Mouse (Mus musculus): ENCODE measurements around the gene Cavin1. TPM values are rescaled to one million over a fixed set of nuclear protein-coding genes. Genes with fewer than 3 reads are reported as not detected.

The Cavin1 gene
- total and polyA plus RNA-seq, 3 experiments = 3.4 to 9.0 TPM; not detected in 1

GRCm38 (mm10) chr11:101009888-101010784 is 39.4 kb upstream of the Cavin1 start (continued):
- TF ChIP-seq HCFC1 (IDR thresholded peaks at IDR 0.05; ENCODE audit: low read depth, low read length) (peak; percentile 60), CTCF (IDR thresholded peaks at IDR 0.05 in 2 of 3, conservative IDR thresholded peaks at IDR 0.05 in 1 of 3; ENCODE audit: control insufficient read depth in 1 of 3, insufficient read depth in 1 of 3, low read depth in 2 of 3, low read length in 3 of 3, poor library complexity in 1 of 3, severe bottlenecking in 1 of 3) (no peak; a peak in 1 of 6 replicates), GATA1 (IDR thresholded peaks at IDR 0.05; ENCODE audit: low read depth, low read length) (peak; percentile 89), TAL1 (IDR thresholded peaks at IDR 0.05; ENCODE audit: low read length) (peak; percentile 80), TBP (IDR thresholded peaks at IDR 0.05; ENCODE audit: low read depth, low read length) (peak; percentile 39; the same call in 1 of the 2 replicates)

GRCm38 (mm10) chr11:101009046-101009887 is 38.6 kb upstream of the Cavin1 start, which contains the start of gene Atp6v0a1:
Gene Atp6v0a1 (plus strand): TSS chr11:101009452.
- Histone ChIP-seq H3K4me3 (ENCODE audit: control insufficient read depth in 1 of 2, insufficient read depth in 1 of 2, low read depth in 2 of 2, low read length in 2 of 2) (peak within 1 kb of the TSS; percentile 76 to 78), H3K9me3 (replicated peaks; ENCODE audit: insufficient read depth, low read length) (no peaks in the 10 kb centered on the region), H3K27ac (ENCODE audit: control insufficient read depth, low read depth, low read length) (peak within 1 kb of the TSS; percentile 83), H3K4me1 (ENCODE audit: control insufficient read depth in 1 of 2, insufficient read depth in 2 of 2, low read length in 2 of 2) (peaks cover 11 to 12% of the 10 kb centered on the region in 2 experiments), H3K27me3 (ENCODE audit: control insufficient read depth in 1 of 2, insufficient read depth in 2 of 2, low read length in 2 of 2) (peaks cover 2 to 7% of the 10 kb centered on the region in 2 experiments; a peak in 3 of 4 replicates), H3K9ac (ENCODE audit: control insufficient read depth, low read depth, low read length, poor library complexity, severe bottlenecking) (peak within 1 kb of the TSS; percentile 73), H3K36me3 (ENCODE audit: control insufficient read depth in 1 of 2, insufficient read depth in 2 of 2, low read length in 2 of 2) (peaks cover 0 to 30% of the 10 kb centered on the region in 2 experiments; a peak in 2 of 4 replicates), H3K79me2 (ENCODE audit: control insufficient read depth, insufficient read depth, low read length, poor library complexity) (peaks cover 2% of the 10 kb centered on the region; the same call in 1 of the 2 replicates)
- peak; percentile 99 for DNase-seq (ENCODE audit: low read depth, low spot score)
- no peak for TF ChIP-seq MAFK (IDR thresholded peaks at IDR 0.05; ENCODE audit: borderline replicate concordance, low read depth, low read length)
- no peak for TF ChIP-seq CHD2 (IDR thresholded peaks at IDR 0.05; ENCODE audit: low read length)
- peak; percentile 47; the same call in 1 of the 2 replicates for TF ChIP-seq ZMIZ1 (IDR thresholded peaks at IDR 0.05; ENCODE audit: low read depth, low read length)
- peak; percentile 90 for TF ChIP-seq HCFC1 (IDR thresholded peaks at IDR 0.05; ENCODE audit: low read depth, low read length)
- TF ChIP-seq RCOR1 (IDR thresholded peaks at IDR 0.05; ENCODE audit: low read depth, low read length) = peak; percentile 24; the same call in 1 of the 2 replicates
- no peak for TF ChIP-seq MEF2A (IDR thresholded peaks at IDR 0.05; ENCODE audit: extremely low read depth, insufficient replicate concordance, low read depth, low read length, poor library complexity, severe bottlenecking)
- peak; percentile 75 for TF ChIP-seq SIN3A (IDR thresholded peaks at IDR 0.05; ENCODE audit: low read length)
- TF ChIP-seq USF2 (IDR thresholded peaks at IDR 0.05; ENCODE audit: borderline replicate concordance in 1 of 2, insufficient read depth in 1 of 2, low read depth in 1 of 2, low read length in 2 of 2) = no peak
- peak; percentile 38; the same call in 1 of the 2 replicates for TF ChIP-seq GATA1 (IDR thresholded peaks at IDR 0.05; ENCODE audit: low read depth, low read length)
- TF ChIP-seq JUND (IDR thresholded peaks at IDR 0.05; ENCODE audit: low read depth, low read length) = no peak
- TF ChIP-seq POLR2AphosphoS5 (IDR thresholded peaks at IDR 0.05; ENCODE audit: borderline replicate concordance, low read depth, low read length) = no peak
- no peak for TF ChIP-seq MAX (IDR thresholded peaks at IDR 0.05; ENCODE audit: low read length)
- peak; percentile 77 for TF ChIP-seq NELFE (IDR thresholded peaks at IDR 0.05; ENCODE audit: low read depth, low read length)
- TF ChIP-seq TBP (IDR thresholded peaks at IDR 0.05; ENCODE audit: low read depth, low read length) = peak; percentile 89
- 0 out of 2 replicates have a peak, but pooled peaks have one; percentile 81 for TF ChIP-seq CHD1 (IDR thresholded peaks at IDR 0.05; ENCODE audit: low read depth, low read length)
- peak; percentile 52; the same call in 1 of the 2 replicates for TF ChIP-seq ELF1 (IDR thresholded peaks at IDR 0.05; ENCODE audit: low read depth, low read length)
- no peak for TF ChIP-seq SMC3 (IDR thresholded peaks at IDR 0.05; ENCODE audit: low read depth, low read length)
- TF ChIP-seq POLR2A (IDR thresholded peaks at IDR 0.05; ENCODE audit: control insufficient read depth in 1 of 2, insufficient read depth in 1 of 2, low read depth in 1 of 2, low read length in 2 of 2, poor library complexity in 1 of 2) = peak; percentile 83 to 92
- 0 out of 6 replicates have a peak, but pooled peaks of 1 of the 3 experiments have one; percentile 6 for TF ChIP-seq CTCF (IDR thresholded peaks at IDR 0.05 in 2 of 3, conservative IDR thresholded peaks at IDR 0.05 in 1 of 3; ENCODE audit: control insufficient read depth in 1 of 3, insufficient read depth in 1 of 3, low read depth in 2 of 3, low read length in 3 of 3, poor library complexity in 1 of 3, severe bottlenecking in 1 of 3)
- peak; percentile 41 for TF ChIP-seq USF1 (IDR thresholded peaks at IDR 0.05; ENCODE audit: low read depth, low read length)
- peak; percentile 76 for TF ChIP-seq ZNF384 (IDR thresholded peaks at IDR 0.05; ENCODE audit: low read depth, low read length)
- peak; percentile 64; the same call in 1 of the 2 replicates for TF ChIP-seq MYC (IDR thresholded peaks at IDR 0.05; ENCODE audit: low read depth, low read length)
- TF ChIP-seq MXI1 (IDR thresholded peaks at IDR 0.05; ENCODE audit: low read depth, low read length) = peak; percentile 72
- TF ChIP-seq E2F4 (IDR thresholded peaks at IDR 0.05; ENCODE audit: borderline replicate concordance, low read depth, low read length) = no peak
- TF ChIP-seq NRF1 (IDR thresholded peaks at IDR 0.05; ENCODE audit: insufficient read depth, low read depth, low read length, poor library complexity, severe bottlenecking) = peak; percentile 58; the same call in 1 of the 2 replicates
- peak; percentile 48; the same call in 1 of the 2 replicates for TF ChIP-seq TCF12 (IDR thresholded peaks at IDR 0.05; ENCODE audit: low read depth, low read length)
- peak; percentile 45; the same call in 1 of the 2 replicates for TF ChIP-seq POLR2AphosphoS2 (IDR thresholded peaks at IDR 0.05; ENCODE audit: low read length)
